ENCODE assay signal across 8 mouse cellular contexts in genomic region chr5:30391473-30391872, GRCm38 (mm10).
DNase-seq lines count a peak whose midpoint lies in the region; ATAC-seq and TF ChIP-seq lines count a peak whose summit lies in the region.

No protein-coding gene starts in this region.

- H3K4me3 ChIP-seq in hindbrain, postnatal 0 days (ENCODE audit: low read length): no peak overlapping the region
- H3K4me3 ChIP-seq in midbrain, postnatal 0 days (ENCODE audit: low read depth, low read length): no peak overlapping the region

- ATAC-seq in erythroid progenitor cell, adult 5-6 weeks (replicated peaks; ENCODE audit: low FRiP score, poor library complexity, severe bottlenecking): peak; percentile 60; the same call in 1 of the 2 replicates
- 0 out of 2 replicates have a peak, but pooled peaks have one; percentile 21 for ATAC-seq in hindbrain, postnatal 0 days
- no peak for ATAC-seq in midbrain, postnatal 0 days (ENCODE audit: low FRiP score)

- peak; percentile 48 for DNase-seq in heart, adult 8-10 months (ENCODE audit: low spot score)
- no peak for DNase-seq in heart, adult 11 months
- peak; percentile 8 for DNase-seq in brain, embryonic 18.5 days (ENCODE audit: low read depth, low spot score)
- DNase-seq in hindbrain, postnatal 0 days (ENCODE audit: low spot score): peak; percentile 84
- peak; percentile 55 for DNase-seq in left cerebral cortex, postnatal 25 days (ENCODE audit: low spot score in 2 of 2)
- DNase-seq in midbrain, postnatal 0 days (ENCODE audit: low spot score): peak; percentile 77
- DNase-seq in spleen, postnatal 36 days (ENCODE audit: low spot score in 2 of 2): peak; percentile 8 to 14

- no peak overlapping the region for H3K27ac ChIP-seq in hindbrain, postnatal 0 days
- no peak overlapping the region for H3K27ac ChIP-seq in midbrain, postnatal 0 days (ENCODE audit: low read depth, low read length)

- no peaks in the 10 kb centered on the region for H3K36me3 ChIP-seq in hindbrain, postnatal 0 days (ENCODE audit: insufficient read depth, low read length)
- no peaks in the 10 kb centered on the region for H3K36me3 ChIP-seq in midbrain, postnatal 0 days (ENCODE audit: insufficient read depth, low read length)

- H3K9ac ChIP-seq in hindbrain, postnatal 0 days (replicated peaks; ENCODE audit: low read length): no peak overlapping the region
- H3K9ac ChIP-seq in midbrain, postnatal 0 days (replicated peaks; ENCODE audit: low read length, poor library complexity, severe bottlenecking): no peak overlapping the region

- TF ChIP-seq CTCF in hindbrain, postnatal 0 days (IDR thresholded peaks at IDR 0.05; ENCODE audit: low read depth): peak; percentile 95
- TF ChIP-seq CTCF in midbrain, postnatal 0 days (IDR thresholded peaks at IDR 0.05): peak; percentile 92

- H3K4me2 ChIP-seq in hindbrain, postnatal 0 days (ENCODE audit: low read depth, low read length): no peak overlapping the region
- H3K4me2 ChIP-seq in midbrain, postnatal 0 days (ENCODE audit: low read depth, low read length, poor library complexity, severe bottlenecking): no peak overlapping the region

- WGBS in hindbrain, postnatal 0 days: 24% methylated on average over 7 of the region's 7 CpGs
- 33% methylated on average over 7 of the region's 7 CpGs for WGBS in midbrain, postnatal 0 days

- no peaks in the 10 kb centered on the region for H3K4me1 ChIP-seq in hindbrain, postnatal 0 days (ENCODE audit: insufficient read depth, low read length)
- H3K4me1 ChIP-seq in midbrain, postnatal 0 days (ENCODE audit: insufficient read depth, low read length): no peaks in the 10 kb centered on the region

- H3K27me3 ChIP-seq in hindbrain, postnatal 0 days (ENCODE audit: insufficient read depth, low read length): no peaks in the 10 kb centered on the region
- no peaks in the 10 kb centered on the region for H3K27me3 ChIP-seq in midbrain, postnatal 0 days (ENCODE audit: insufficient read depth, low read length)

- H3K9me3 ChIP-seq in hindbrain, postnatal 0 days (ENCODE audit: low read length): no peaks in the 10 kb centered on the region
- no peaks in the 10 kb centered on the region for H3K9me3 ChIP-seq in midbrain, postnatal 0 days (ENCODE audit: low read length)

- intact Hi-C loops in left cerebral cortex, postnatal 25 days (cut with DNase I): loop anchor here (1.0 kb wide), 1 partner anchor 91 kb away; no protein-coding TSS in a partner anchor
